Mouse (Mus musculus): Measurements from ENCODE around the gene Lenep.

DNA sequence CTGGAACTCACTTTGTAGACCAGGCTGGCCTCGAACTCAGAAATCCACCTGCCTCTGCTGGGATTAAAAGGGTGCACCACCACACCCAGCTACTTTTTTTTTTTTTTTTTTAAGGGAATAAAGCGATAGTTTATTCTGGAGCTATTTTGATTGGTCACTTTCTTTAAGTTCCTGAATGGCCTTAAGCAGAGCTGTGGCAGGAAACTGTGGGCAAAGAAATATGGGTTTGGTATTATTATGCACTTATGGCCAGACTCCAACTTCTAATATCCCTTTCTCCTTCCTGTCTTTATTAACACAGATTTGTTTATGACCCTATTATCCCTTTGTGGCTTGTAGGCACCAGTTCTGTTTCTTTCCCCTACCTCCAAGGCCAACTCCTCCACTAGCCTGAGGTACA is 17.8 kb upstream of the Lenep start:
- TF ChIP-seq POLR2A (IDR thresholded peaks at IDR 0.05; ENCODE audit: borderline replicate concordance, insufficient read depth, low read length): no peak
- TF ChIP-seq CTCF (IDR thresholded peaks at IDR 0.05; ENCODE audit: borderline replicate concordance, insufficient read depth, low read depth, low read length): no peak

All from cerebellum, adult 2 months (tissue).